Mouse (Mus musculus) midbrain, embryonic 14.5 days (tissue): ENCODE data around the gene Gli2. TPM values are rescaled to one million over a fixed set of nuclear protein-coding genes. Genes with fewer than 3 reads are reported as not detected.

Source experiments
- ATAC-seq: fragments of 200-750 bp; cut with Nextera tagmentation; 2 replicates; pipeline ENCODE4 v1.8.0; 2017; ENCODE audit warnings: moderate number of reproducible peaks, moderate library complexity; ENCODE audit not compliant: low FRiP score, low TSS enrichment
- DNase-seq: peaks from one replicate; pipeline ENCODE4 v3.0.0-alpha.2; 2015
- H3K27ac ChIP-seq: fragments of 300-500 bp; sonication (generic); replicated peaks from 2 replicates; pipeline ENCODE4 v1.5.1; 2014; ENCODE audit warnings: mild to moderate bottlenecking, low read depth, low read length, moderate library complexity
- H3K27me3 ChIP-seq: fragments of 300-500 bp; sonication (generic); 2 replicates; pipeline ENCODE4 v1.6.1; 2014; ENCODE audit warnings: low read length, control low read depth, mixed read lengths; ENCODE audit not compliant: control insufficient read depth, insufficient read depth
- H3K36me3 ChIP-seq: fragments of 300-500 bp; sonication (generic); 2 replicates; pipeline ENCODE4 v1.6.1; 2014; ENCODE audit warnings: low read length, control low read depth; ENCODE audit not compliant: control insufficient read depth, insufficient read depth
- H3K4me1 ChIP-seq: fragments of 300-500 bp; sonication (generic); 2 replicates; pipeline ENCODE4 v1.6.1; 2014; ENCODE audit warnings: mild to moderate bottlenecking, antibody characterized with exemption, low read length, control low read depth; ENCODE audit not compliant: control insufficient read depth, insufficient read depth
- H3K4me2 ChIP-seq: fragments of 300-500 bp; sonication (generic); 2 replicates; pipeline ENCODE4 v1.6.1; 2014; ENCODE audit warnings: mild to moderate bottlenecking, low read length, moderate library complexity
- H3K4me3 ChIP-seq: fragments of 300-500 bp; sonication (generic); replicated peaks from 2 replicates; pipeline ENCODE4 v1.5.1; 2014; ENCODE audit warnings: low read depth, low read length
- H3K9ac ChIP-seq: fragments of 300-500 bp; sonication (generic); replicated peaks from 2 replicates; pipeline ENCODE4 v1.6.1; 2014; ENCODE audit warnings: mild to moderate bottlenecking, low read length, moderate library complexity
- H3K9me3 ChIP-seq: fragments of 300-500 bp; sonication (generic); 2 replicates; pipeline ENCODE4 v1.6.1; 2016; ENCODE audit warnings: low read length, control low read depth, mixed read lengths; ENCODE audit not compliant: control insufficient read depth
- WGBS: fragments of 180-500 bp; shearing (Covaris S2); extraction: QIAGEN DNeasy Blood & Tissue Kit; methylation state at CpG from one replicate; pipeline ENCODE4 v1.1.7; 2014; 5-methylcytosine and 5-hydroxymethylcytosine counted together
- polyA plus RNA-seq: library from polyadenylated mRNA; unstranded; fragments of >200 nt; fragmentation: Nextera tagmentation; extraction: Ambion mirVana; gene quantifications from 2 replicates; pipeline ENCODE4 v1.2.1, GENCODE M21; 2014

Gli2 gene
- polyA plus RNA-seq, 1 experiment from 2014 or later = 2.8 TPM

- DNase-seq (no peak), ATAC-seq (no peak)
- H3K27ac ChIP-seq = no peak overlapping the region
- no peak overlapping the region for H3K4me3 ChIP-seq
- H3K36me3 ChIP-seq = no peaks in the 10 kb centered on the region
- H3K4me1 ChIP-seq = no peaks in the 10 kb centered on the region
- no peaks in the 10 kb centered on the region for H3K27me3 ChIP-seq
- no peak overlapping the region for H3K9ac ChIP-seq
- WGBS = 81% methylated on average over 7 of the region's 7 CpGs
- no peaks in the 10 kb centered on the region for H3K9me3 ChIP-seq
- no peak overlapping the region for H3K4me2 ChIP-seq
Observed at GRCm38 (mm10) chr1:119077933-119078332, 24.5 kb upstream of the Gli2 start.

GRCm38 (mm10) chr1:119076333-119076732 lies 22.9 kb upstream of the Gli2 start:
- H3K4me3 ChIP-seq = no peak overlapping the region
- no peaks in the 10 kb centered on the region for H3K9me3 ChIP-seq
- ATAC-seq (no peak), DNase-seq (no peak)
- H3K27me3 ChIP-seq = no peaks in the 10 kb centered on the region
- 80% methylated on average over 4 of the region's 4 CpGs for WGBS
- H3K27ac ChIP-seq = no peak overlapping the region
- no peaks in the 10 kb centered on the region for H3K4me1 ChIP-seq
- H3K9ac ChIP-seq = no peak overlapping the region
- no peaks in the 10 kb centered on the region for H3K36me3 ChIP-seq
- H3K4me2 ChIP-seq = no peak overlapping the region

GRCm38 (mm10) chr1:119075916-119076315 lies 22.5 kb upstream of the Gli2 start:
- no peak overlapping the region for H3K4me2 ChIP-seq
- ATAC-seq = no peak
- 59% methylated on average over 3 of the region's 3 CpGs for WGBS

GRCm38 (mm10) chr1:119075500-119075899 lies 22.1 kb upstream of the Gli2 start:
- 53% methylated on average over 7 of the region's 7 CpGs for WGBS
- no peak overlapping the region for H3K4me3 ChIP-seq
- H3K4me1 ChIP-seq = no peaks in the 10 kb centered on the region
- no peak overlapping the region for H3K27ac ChIP-seq
- H3K9ac ChIP-seq = no peak overlapping the region
- no peaks in the 10 kb centered on the region for H3K9me3 ChIP-seq
- H3K36me3 ChIP-seq = no peaks in the 10 kb centered on the region
- DNase-seq (no peak), ATAC-seq (no peak)
- H3K27me3 ChIP-seq = no peaks in the 10 kb centered on the region
- H3K4me2 ChIP-seq = no peak overlapping the region

More at GRCm38 (mm10) chr1:119075916-119076315, 22.5 kb upstream of the Gli2 start:
- no peak overlapping the region for H3K4me3 ChIP-seq
- H3K4me1 ChIP-seq = no peaks in the 10 kb centered on the region
- no peaks in the 10 kb centered on the region for H3K9me3 ChIP-seq
- no peak overlapping the region for H3K27ac ChIP-seq
- H3K27me3 ChIP-seq = no peaks in the 10 kb centered on the region
- no peaks in the 10 kb centered on the region for H3K36me3 ChIP-seq
- DNase-seq = no peak
- H3K9ac ChIP-seq = no peak overlapping the region

- H3K9me3 ChIP-seq = no peaks in the 10 kb centered on the region
- H3K27ac ChIP-seq = no peak overlapping the region
- H3K9ac ChIP-seq = no peak overlapping the region
- H3K27me3 ChIP-seq = no peaks in the 10 kb centered on the region
- H3K4me3 ChIP-seq = no peak overlapping the region
- no peak overlapping the region for H3K4me2 ChIP-seq
- H3K36me3 ChIP-seq = no peaks in the 10 kb centered on the region
- 67% methylated on average over 6 of the region's 6 CpGs for WGBS
- DNase-seq = no peak
- H3K4me1 ChIP-seq = no peaks in the 10 kb centered on the region
- ATAC-seq = no peak
Observed at GRCm38 (mm10) chr1:119074910-119075309, 21.5 kb upstream of the Gli2 start.

GRCm38 (mm10) chr1:119073876-119074275 lies 20.5 kb upstream of the Gli2 start:
- H3K36me3 ChIP-seq = no peaks in the 10 kb centered on the region
- no peak overlapping the region for H3K9ac ChIP-seq
- no peak overlapping the region for H3K4me2 ChIP-seq
- H3K9me3 ChIP-seq = no peaks in the 10 kb centered on the region
- H3K4me1 ChIP-seq = no peaks in the 10 kb centered on the region
- no peaks in the 10 kb centered on the region for H3K27me3 ChIP-seq
- WGBS = 90% methylated on average over 7 of the region's 7 CpGs
- H3K4me3 ChIP-seq = no peak overlapping the region
- no peak for DNase-seq
- no peak for ATAC-seq
- no peak overlapping the region for H3K27ac ChIP-seq

- DNase-seq = no peak
- Histone ChIP-seq H3K4me1 (no peaks in the 10 kb centered on the region), H3K27ac (no peak overlapping the region), H3K36me3 (no peaks in the 10 kb centered on the region), H3K4me3 (no peak overlapping the region), H3K9me3 (no peaks in the 10 kb centered on the region), H3K4me2 (no peak overlapping the region), H3K9ac (no peak overlapping the region), H3K27me3 (no peaks in the 10 kb centered on the region)
- 84% methylated on average over 20 of the region's 20 CpGs for WGBS
- ATAC-seq = no peak
Observed at GRCm38 (mm10) chr1:119064892-119065671, 11.7 kb upstream of the Gli2 start.

- Histone ChIP-seq H3K9me3 (no peaks in the 10 kb centered on the region), H3K4me1 (peaks cover 17% of the 10 kb centered on the region), H3K4me3 (no peak overlapping the region), H3K27me3 (peaks cover 6% of the 10 kb centered on the region; the same call in 1 of the 2 replicates), H3K36me3 (no peaks in the 10 kb centered on the region), H3K9ac (no peak overlapping the region), H3K27ac (no peak overlapping the region), H3K4me2 (no peak overlapping the region)
- ATAC-seq (no peak), DNase-seq (no peak)
- WGBS = 71% methylated on average over 8 of the region's 8 CpGs
Observed at GRCm38 (mm10) chr1:119056491-119056890, 3.1 kb upstream of the Gli2 start.

- no peak overlapping the region for H3K4me2 ChIP-seq
- DNase-seq (no peak), ATAC-seq (no peak)
- H3K36me3 ChIP-seq = no peaks in the 10 kb centered on the region
- H3K27ac ChIP-seq = no peak overlapping the region
- WGBS = 90% methylated on average over 4 of the region's 4 CpGs
- no peaks in the 10 kb centered on the region for H3K9me3 ChIP-seq
- H3K27me3 ChIP-seq = peaks cover 6% of the 10 kb centered on the region; the same call in 1 of the 2 replicates
- H3K9ac ChIP-seq = no peak overlapping the region
- H3K4me3 ChIP-seq = no peak overlapping the region
- H3K4me1 ChIP-seq = peaks cover 23% of the 10 kb centered on the region
Observed at GRCm38 (mm10) chr1:119055801-119056200, 2.4 kb upstream of the Gli2 start.
